Mouse (Mus musculus): Measurements from ENCODE around the gene Pan3. TPM values are rescaled to one million over a fixed set of nuclear protein-coding genes. Genes with fewer than 3 reads are reported as not detected.

The Pan3 gene
- polyA plus RNA-seq, 1 experiment from 2014 or later, result 98.3 TPM

DNA sequence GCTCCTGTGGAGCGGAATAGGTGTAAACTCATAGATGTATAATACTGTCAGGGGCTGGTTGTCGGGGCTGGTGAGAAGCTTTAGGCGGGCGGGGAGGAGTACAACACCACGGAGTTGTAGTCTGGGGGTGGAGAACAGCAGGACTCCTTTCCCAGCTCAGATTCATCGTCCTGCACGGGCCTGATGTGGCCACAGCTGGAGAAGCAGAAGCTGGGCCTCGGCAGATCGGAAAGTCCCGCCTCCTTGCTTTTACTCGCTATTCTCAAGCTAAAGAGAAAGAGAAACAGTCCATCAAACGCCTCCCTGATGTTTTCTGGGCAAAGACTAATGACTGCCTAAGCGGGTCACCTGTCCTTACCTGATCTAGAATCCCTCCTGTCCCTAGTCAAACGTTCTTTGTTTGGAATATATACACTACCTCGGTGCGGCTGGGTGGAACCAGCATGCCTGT, 134.2 kb downstream of the Pan3 start:
- no peak overlapping the region for H3K9ac ChIP-seq (replicated peaks; ENCODE audit: low read depth, low read length)
- no peaks in the 10 kb centered on the region for H3K36me3 ChIP-seq (ENCODE audit: control insufficient read depth, insufficient read depth, low read length)
- H3K27me3 ChIP-seq (ENCODE audit: control insufficient read depth, insufficient read depth, low read length), result no peaks in the 10 kb centered on the region
- WGBS, result 24% methylated on average over 16 of the region's 16 CpGs
- no peaks in the 10 kb centered on the region for H3K9me3 ChIP-seq (ENCODE audit: control insufficient read depth, low read depth, low read length)
- H3K27ac ChIP-seq (ENCODE audit: low read length), result no peak overlapping the region
- peak overlapping the region; percentile 32 for H3K4me2 ChIP-seq (replicated peaks; ENCODE audit: low read depth, low read length)
- no peak for ATAC-seq (ENCODE audit: insufficient number of reproducible peaks, insufficient read depth, low FRiP score, low read depth)
- no peak overlapping the region for H3K4me3 ChIP-seq (ENCODE audit: low read depth, low read length)
- H3K4me1 ChIP-seq (ENCODE audit: control insufficient read depth, insufficient read depth, low read length), result peaks cover 4% of the 10 kb centered on the region; the same call in 1 of the 2 replicates

DNA sequence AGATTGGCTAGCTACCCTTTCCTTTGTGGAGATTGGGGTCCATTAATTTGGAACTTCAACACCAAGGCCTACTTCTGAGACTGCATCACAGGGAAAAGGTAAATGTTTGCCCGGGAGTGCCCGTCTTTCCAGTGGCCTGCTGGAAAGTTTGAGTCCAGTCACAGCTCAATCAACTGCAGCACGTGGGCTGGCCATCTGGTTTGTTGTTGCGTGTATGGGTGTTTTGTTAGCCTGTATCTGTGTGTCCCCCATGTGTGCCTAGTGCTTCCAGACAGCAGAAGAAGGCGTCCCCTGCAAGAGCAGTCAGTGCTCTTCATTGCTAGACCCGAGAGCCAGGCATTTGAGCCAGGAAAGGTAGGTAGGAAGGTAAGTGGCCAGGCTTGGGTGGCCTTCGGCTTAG, 135.5 kb downstream of the Pan3 start:
- H3K9me3 ChIP-seq (ENCODE audit: control insufficient read depth, low read depth, low read length), result no peaks in the 10 kb centered on the region
- H3K9ac ChIP-seq (replicated peaks; ENCODE audit: low read depth, low read length), result no peak overlapping the region
- H3K4me1 ChIP-seq (ENCODE audit: control insufficient read depth, insufficient read depth, low read length), result peaks cover 4% of the 10 kb centered on the region; the same call in 1 of the 2 replicates
- no peak for ATAC-seq (ENCODE audit: insufficient number of reproducible peaks, insufficient read depth, low FRiP score, low read depth)
- H3K27ac ChIP-seq (ENCODE audit: low read length), result no peak overlapping the region
- no peak overlapping the region for H3K4me3 ChIP-seq (ENCODE audit: low read depth, low read length)
- 84% methylated on average over 7 of the region's 7 CpGs for WGBS
- H3K27me3 ChIP-seq (ENCODE audit: control insufficient read depth, insufficient read depth, low read length), result no peaks in the 10 kb centered on the region
- no peaks in the 10 kb centered on the region for H3K36me3 ChIP-seq (ENCODE audit: control insufficient read depth, insufficient read depth, low read length)
- no peak overlapping the region for H3K4me2 ChIP-seq (replicated peaks; ENCODE audit: low read depth, low read length)

DNA sequence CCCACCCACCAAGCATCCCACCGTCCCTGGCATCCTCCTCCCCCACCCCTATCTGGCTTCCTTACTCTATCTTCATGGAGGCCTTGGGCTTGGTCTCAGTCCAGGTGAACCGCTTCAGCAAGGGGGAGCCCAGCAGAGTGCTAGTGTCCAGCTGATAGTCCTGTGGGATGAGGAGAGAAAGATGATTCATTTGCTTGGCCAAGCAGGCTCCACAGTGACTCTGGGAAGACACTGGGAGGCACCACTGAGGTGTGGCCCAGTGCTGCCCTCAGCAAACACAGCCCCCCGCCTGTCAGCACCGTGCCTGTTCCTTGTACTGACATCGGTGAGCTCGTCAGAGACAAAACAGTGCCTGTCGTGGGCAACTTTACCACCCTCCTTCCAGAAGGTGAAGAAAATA, 136.4 kb downstream of the Pan3 start:
- Histone ChIP-seq H3K27me3 (ENCODE audit: control insufficient read depth, insufficient read depth, low read length) (no peaks in the 10 kb centered on the region), H3K4me1 (ENCODE audit: control insufficient read depth, insufficient read depth, low read length) (peaks cover 4% of the 10 kb centered on the region; the same call in 1 of the 2 replicates), H3K9ac (replicated peaks; ENCODE audit: low read depth, low read length) (no peak overlapping the region), H3K36me3 (ENCODE audit: control insufficient read depth, insufficient read depth, low read length) (no peaks in the 10 kb centered on the region), H3K4me2 (replicated peaks; ENCODE audit: low read depth, low read length) (no peak overlapping the region), H3K4me3 (ENCODE audit: low read depth, low read length) (no peak overlapping the region), H3K9me3 (ENCODE audit: control insufficient read depth, low read depth, low read length) (no peaks in the 10 kb centered on the region), H3K27ac (ENCODE audit: low read length) (no peak overlapping the region)
- no peak for ATAC-seq (ENCODE audit: insufficient number of reproducible peaks, insufficient read depth, low FRiP score, low read depth)
- 52% methylated on average over 7 of the region's 7 CpGs for WGBS

DNA sequence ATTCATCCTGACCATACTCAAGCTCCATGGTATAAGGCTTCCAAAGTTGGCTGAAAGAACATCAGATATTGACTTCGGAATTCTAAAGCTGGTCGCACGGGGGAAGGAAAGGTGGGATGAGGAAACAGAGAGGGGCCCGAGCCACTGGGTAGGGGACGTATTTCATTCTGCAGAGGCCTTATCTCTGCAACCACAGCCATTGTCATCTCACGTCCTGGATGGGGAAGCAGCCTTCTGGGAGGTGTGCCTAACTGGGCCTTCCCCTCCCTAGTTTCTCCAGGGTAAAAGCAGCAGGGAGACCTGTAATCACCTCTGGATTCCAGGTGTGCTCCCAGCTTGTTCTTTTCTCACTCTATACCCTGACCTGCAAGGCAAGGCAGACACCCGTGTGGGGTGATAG, 142.7 kb downstream of the Pan3 start:
- H3K4me1 ChIP-seq (ENCODE audit: control insufficient read depth, insufficient read depth, low read length), result no peaks in the 10 kb centered on the region
- ATAC-seq (ENCODE audit: insufficient number of reproducible peaks, insufficient read depth, low FRiP score, low read depth), result no peak
- no peaks in the 10 kb centered on the region for H3K36me3 ChIP-seq (ENCODE audit: control insufficient read depth, insufficient read depth, low read length)
- H3K4me3 ChIP-seq (ENCODE audit: low read depth, low read length), result no peak overlapping the region
- H3K27ac ChIP-seq (ENCODE audit: low read length), result no peak overlapping the region
- H3K9me3 ChIP-seq (ENCODE audit: control insufficient read depth, low read depth, low read length), result no peaks in the 10 kb centered on the region
- H3K9ac ChIP-seq (replicated peaks; ENCODE audit: low read depth, low read length), result no peak overlapping the region
- WGBS, result 81% methylated on average over 7 of the region's 7 CpGs
- no peak overlapping the region for H3K4me2 ChIP-seq (replicated peaks; ENCODE audit: low read depth, low read length)
- no peaks in the 10 kb centered on the region for H3K27me3 ChIP-seq (ENCODE audit: control insufficient read depth, insufficient read depth, low read length)

DNA sequence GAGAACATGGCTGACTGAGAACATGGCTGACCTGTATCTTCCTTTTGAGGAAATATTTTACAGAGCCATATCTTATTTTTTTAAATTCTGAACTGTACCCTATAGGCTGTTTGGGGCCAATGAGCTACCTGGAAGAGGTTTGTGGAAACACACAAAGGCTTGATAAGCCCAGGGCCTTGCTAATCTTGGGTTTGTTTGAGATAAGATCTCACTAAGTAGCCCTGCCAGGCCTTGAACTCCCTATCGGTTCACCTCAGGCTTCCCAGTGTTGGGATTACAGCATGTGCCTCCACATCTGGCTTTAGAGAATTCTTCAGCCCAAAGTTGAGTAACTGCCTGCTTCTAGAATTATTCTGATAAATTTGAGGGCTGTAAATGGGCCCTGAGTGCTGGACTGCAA, 143.6 kb downstream of the Pan3 start:
- H3K9ac ChIP-seq (replicated peaks; ENCODE audit: low read depth, low read length), result no peak overlapping the region
- H3K4me1 ChIP-seq (ENCODE audit: control insufficient read depth, insufficient read depth, low read length), result no peaks in the 10 kb centered on the region
- H3K27me3 ChIP-seq (ENCODE audit: control insufficient read depth, insufficient read depth, low read length), result no peaks in the 10 kb centered on the region
- no peak for ATAC-seq (ENCODE audit: insufficient number of reproducible peaks, insufficient read depth, low FRiP score, low read depth)
- 82% methylated on average over 1 of the region's 1 CpGs for WGBS
- no peak overlapping the region for H3K4me3 ChIP-seq (ENCODE audit: low read depth, low read length)
- no peaks in the 10 kb centered on the region for H3K36me3 ChIP-seq (ENCODE audit: control insufficient read depth, insufficient read depth, low read length)
- no peak overlapping the region for H3K27ac ChIP-seq (ENCODE audit: low read length)
- no peak overlapping the region for H3K4me2 ChIP-seq (replicated peaks; ENCODE audit: low read depth, low read length)
- no peaks in the 10 kb centered on the region for H3K9me3 ChIP-seq (ENCODE audit: control insufficient read depth, low read depth, low read length)

DNA sequence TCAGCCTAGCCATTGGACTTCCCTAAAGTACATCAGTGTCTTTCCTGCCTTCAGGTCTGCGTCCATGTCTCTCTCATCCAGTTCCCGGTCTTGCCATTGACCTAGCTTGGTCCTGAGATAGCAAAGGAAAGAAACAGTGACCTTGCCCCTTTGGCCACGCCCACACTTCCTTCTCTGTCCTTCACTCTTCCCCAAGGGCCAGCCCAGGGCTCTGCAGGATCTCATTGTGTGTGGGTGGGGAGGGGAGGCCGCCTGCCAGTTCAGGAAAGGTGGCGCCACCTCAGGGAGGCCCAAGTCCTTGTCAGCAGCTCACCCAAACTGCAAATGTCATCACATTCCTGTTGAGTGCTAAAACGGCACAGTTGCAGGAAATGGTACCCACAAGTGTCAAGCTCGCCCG, 144.6 kb downstream of the Pan3 start:
- WGBS, result 64% methylated on average over 8 of the region's 8 CpGs
- Histone ChIP-seq H3K27me3 (ENCODE audit: control insufficient read depth, insufficient read depth, low read length) (no peaks in the 10 kb centered on the region), H3K9me3 (ENCODE audit: control insufficient read depth, low read depth, low read length) (no peaks in the 10 kb centered on the region), H3K4me2 (replicated peaks; ENCODE audit: low read depth, low read length) (no peak overlapping the region), H3K9ac (replicated peaks; ENCODE audit: low read depth, low read length) (no peak overlapping the region), H3K4me1 (ENCODE audit: control insufficient read depth, insufficient read depth, low read length) (no peaks in the 10 kb centered on the region), H3K27ac (ENCODE audit: low read length) (no peak overlapping the region), H3K4me3 (ENCODE audit: low read depth, low read length) (no peak overlapping the region), H3K36me3 (ENCODE audit: control insufficient read depth, insufficient read depth, low read length) (no peaks in the 10 kb centered on the region)
- ATAC-seq (ENCODE audit: insufficient number of reproducible peaks, insufficient read depth, low FRiP score, low read depth), result no peak

DNA sequence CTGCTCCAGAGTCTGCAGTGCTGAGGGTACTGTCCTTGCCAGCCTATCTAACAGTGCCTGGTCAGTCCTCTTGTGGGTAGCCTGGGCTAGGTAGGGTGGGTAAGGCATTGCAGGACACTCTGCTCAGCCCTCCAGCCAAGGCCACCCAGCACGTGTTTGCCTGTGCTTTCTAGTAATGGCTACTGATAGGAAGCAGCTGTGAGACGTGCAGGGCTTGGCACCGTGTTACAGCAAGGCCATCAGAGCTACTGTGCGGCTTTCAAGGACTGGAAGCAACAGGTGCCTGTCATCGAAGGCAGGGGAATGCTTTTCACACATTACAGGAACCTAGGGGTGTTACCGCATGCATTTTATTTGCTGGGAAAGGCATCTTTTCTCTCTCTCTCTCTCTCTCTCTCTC, 147.0 kb downstream of the Pan3 start:
- H3K27me3 ChIP-seq (ENCODE audit: control insufficient read depth, insufficient read depth, low read length), result no peaks in the 10 kb centered on the region
- no peak overlapping the region for H3K27ac ChIP-seq (ENCODE audit: low read length)
- ATAC-seq (ENCODE audit: insufficient number of reproducible peaks, insufficient read depth, low FRiP score, low read depth), result no peak
- 41% methylated on average over 6 of the region's 6 CpGs for WGBS
- H3K9ac ChIP-seq (replicated peaks; ENCODE audit: low read depth, low read length), result no peak overlapping the region
- no peaks in the 10 kb centered on the region for H3K4me1 ChIP-seq (ENCODE audit: control insufficient read depth, insufficient read depth, low read length)
- H3K36me3 ChIP-seq (ENCODE audit: control insufficient read depth, insufficient read depth, low read length), result no peaks in the 10 kb centered on the region
- no peaks in the 10 kb centered on the region for H3K9me3 ChIP-seq (ENCODE audit: control insufficient read depth, low read depth, low read length)
- H3K4me2 ChIP-seq (replicated peaks; ENCODE audit: low read depth, low read length), result no peak overlapping the region
- H3K4me3 ChIP-seq (ENCODE audit: low read depth, low read length), result no peak overlapping the region

DNA sequence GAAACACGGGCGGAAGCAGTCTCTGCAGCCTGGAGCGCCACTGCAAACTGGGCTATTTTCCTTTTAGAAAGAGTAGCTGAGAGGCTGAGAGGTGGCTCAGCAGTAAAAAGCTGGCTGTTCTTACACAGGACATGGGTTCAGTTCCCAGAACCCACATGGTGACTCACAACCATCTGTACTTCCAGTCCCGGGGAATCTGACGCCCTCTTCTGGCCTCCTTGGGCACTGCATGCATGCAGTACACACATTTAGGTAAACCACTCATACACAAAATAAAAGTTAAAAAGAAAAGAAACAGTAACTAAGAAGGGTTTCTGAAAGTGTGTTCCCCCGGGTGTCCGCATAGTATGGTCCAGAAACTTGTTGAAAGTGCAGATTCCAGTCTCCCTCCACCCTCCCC, 149.2 kb downstream of the Pan3 start:
- WGBS, result 85% methylated on average over 7 of the region's 7 CpGs
- no peak for ATAC-seq (ENCODE audit: insufficient number of reproducible peaks, insufficient read depth, low FRiP score, low read depth)

DNA sequence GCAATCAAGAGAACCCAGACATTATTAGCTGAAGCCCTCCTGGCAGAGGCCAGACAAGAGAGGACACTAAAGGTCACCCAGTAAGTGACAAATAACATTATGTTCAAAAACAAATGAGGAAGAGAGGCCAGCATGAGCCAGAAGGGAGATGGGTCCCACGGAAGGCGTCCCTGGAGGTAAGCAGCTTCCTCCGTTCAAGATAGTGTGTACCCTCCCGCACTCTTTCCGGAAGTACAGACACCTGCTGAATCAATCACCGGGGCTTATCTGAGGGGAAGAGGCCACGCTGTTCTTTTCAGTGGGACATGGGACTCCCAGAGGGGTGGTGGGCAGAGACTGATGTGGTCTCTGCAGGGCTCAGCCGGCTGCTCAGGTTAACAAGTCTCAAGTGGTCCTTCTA, 149.7 kb downstream of the Pan3 start:
- no peak for ATAC-seq (ENCODE audit: insufficient number of reproducible peaks, insufficient read depth, low FRiP score, low read depth)
- H3K27me3 ChIP-seq (ENCODE audit: control insufficient read depth, insufficient read depth, low read length), result no peaks in the 10 kb centered on the region
- no peaks in the 10 kb centered on the region for H3K4me1 ChIP-seq (ENCODE audit: control insufficient read depth, insufficient read depth, low read length)
- no peaks in the 10 kb centered on the region for H3K36me3 ChIP-seq (ENCODE audit: control insufficient read depth, insufficient read depth, low read length)
- H3K4me3 ChIP-seq (ENCODE audit: low read depth, low read length), result no peak overlapping the region
- no peak overlapping the region for H3K27ac ChIP-seq (ENCODE audit: low read length)
- no peak overlapping the region for H3K9ac ChIP-seq (replicated peaks; ENCODE audit: low read depth, low read length)
- no peak overlapping the region for H3K4me2 ChIP-seq (replicated peaks; ENCODE audit: low read depth, low read length)
- H3K9me3 ChIP-seq (ENCODE audit: control insufficient read depth, low read depth, low read length), result no peaks in the 10 kb centered on the region
- 66% methylated on average over 8 of the region's 8 CpGs for WGBS

More for the DNA sequence above, 149.2 kb downstream of the Pan3 start:
- Histone ChIP-seq H3K9ac (replicated peaks; ENCODE audit: low read depth, low read length) (no peak overlapping the region), H3K4me3 (ENCODE audit: low read depth, low read length) (no peak overlapping the region), H3K27ac (ENCODE audit: low read length) (no peak overlapping the region), H3K36me3 (ENCODE audit: control insufficient read depth, insufficient read depth, low read length) (no peaks in the 10 kb centered on the region), H3K4me2 (replicated peaks; ENCODE audit: low read depth, low read length) (no peak overlapping the region), H3K4me1 (ENCODE audit: control insufficient read depth, insufficient read depth, low read length) (no peaks in the 10 kb centered on the region), H3K27me3 (ENCODE audit: control insufficient read depth, insufficient read depth, low read length) (no peaks in the 10 kb centered on the region), H3K9me3 (ENCODE audit: control insufficient read depth, low read depth, low read length) (no peaks in the 10 kb centered on the region)

All from stomach, embryonic 14.5 days (tissue).